Mouse (Mus musculus): ENCODE measurements around the gene Tmem119. TPM values are rescaled to one million over a fixed set of nuclear protein-coding genes. Genes with fewer than 3 reads are reported as not detected.

Tmem119 gene
- total RNA-seq, 2 experiments from 2014 or later, result 5.6 to 5.9 TPM

DNA sequence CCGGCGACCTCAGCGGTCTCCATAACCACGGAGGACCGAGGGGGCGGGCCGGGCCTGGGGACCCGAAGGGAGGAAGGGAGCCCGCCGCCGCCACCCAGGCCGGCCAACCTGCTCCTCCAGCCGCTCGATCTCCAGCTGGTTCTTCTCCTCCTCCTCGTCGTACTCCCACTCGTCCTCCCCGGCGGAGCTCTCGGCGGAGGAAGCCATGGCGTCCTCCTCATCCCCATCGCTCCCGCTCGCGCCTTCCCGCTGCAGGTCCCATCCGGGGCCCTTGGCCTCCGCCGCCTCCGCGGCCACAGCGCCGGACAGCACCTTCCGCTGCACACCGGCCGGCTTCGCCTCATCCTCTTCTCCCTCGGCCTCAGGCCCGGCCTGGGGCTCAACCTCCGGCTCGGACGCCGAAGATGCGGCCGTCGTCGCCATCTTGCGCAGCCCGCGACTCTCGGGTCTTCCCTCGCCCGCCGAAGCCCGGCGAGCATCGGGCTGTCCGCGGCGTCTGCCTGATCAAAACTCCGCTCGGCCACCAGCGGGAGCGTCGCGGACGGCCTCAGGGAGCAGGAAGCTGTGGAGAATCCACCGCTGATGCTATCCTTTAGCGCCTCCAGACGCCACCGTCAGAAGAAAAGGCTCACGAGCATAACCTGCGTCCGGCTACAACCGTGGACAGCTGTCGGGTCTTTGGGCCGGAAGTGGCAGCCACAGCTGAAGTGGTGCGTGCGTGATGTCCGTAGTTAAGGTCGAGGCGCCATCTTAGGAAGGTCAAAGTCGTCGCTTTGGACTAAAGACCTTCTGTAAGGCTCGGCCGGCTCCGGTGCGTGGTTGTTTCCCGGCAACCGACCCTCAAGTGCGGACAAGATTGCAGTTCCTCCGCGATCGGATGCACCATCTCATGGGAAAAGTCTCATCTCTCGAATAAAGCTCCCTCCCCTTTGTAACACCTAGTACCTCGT lies 28.8 kb downstream of the Tmem119 start:
- peak; percentile 85 to 94 for DNase-seq
- intact Hi-C loops (cut with DNase I), result loop anchor here (2.0 kb wide), 1 partner anchor 35 kb away; no protein-coding TSS in a partner anchor

DNA sequence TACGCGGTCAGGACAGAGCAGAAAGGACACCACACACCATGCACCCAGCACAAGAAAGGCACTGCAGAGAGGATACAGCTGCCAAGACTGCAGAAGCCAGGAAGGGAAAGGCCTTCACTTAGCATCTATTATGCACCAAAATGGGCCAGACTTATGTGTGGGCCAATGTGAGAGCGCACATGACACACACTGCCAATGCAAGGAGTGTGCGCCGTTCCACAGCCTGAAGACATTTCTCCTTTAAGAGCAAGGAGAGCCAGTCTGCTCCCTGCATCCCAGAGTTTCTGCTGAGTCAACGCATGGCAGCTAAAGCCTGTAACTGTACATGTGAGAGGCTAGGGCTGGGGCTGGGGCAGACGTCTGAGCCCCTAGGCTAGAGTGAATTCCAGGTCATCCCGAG lies 31.5 kb downstream of the Tmem119 start:
- no peak for DNase-seq
- intact Hi-C loops (cut with DNase I), result no loop called here

DNA sequence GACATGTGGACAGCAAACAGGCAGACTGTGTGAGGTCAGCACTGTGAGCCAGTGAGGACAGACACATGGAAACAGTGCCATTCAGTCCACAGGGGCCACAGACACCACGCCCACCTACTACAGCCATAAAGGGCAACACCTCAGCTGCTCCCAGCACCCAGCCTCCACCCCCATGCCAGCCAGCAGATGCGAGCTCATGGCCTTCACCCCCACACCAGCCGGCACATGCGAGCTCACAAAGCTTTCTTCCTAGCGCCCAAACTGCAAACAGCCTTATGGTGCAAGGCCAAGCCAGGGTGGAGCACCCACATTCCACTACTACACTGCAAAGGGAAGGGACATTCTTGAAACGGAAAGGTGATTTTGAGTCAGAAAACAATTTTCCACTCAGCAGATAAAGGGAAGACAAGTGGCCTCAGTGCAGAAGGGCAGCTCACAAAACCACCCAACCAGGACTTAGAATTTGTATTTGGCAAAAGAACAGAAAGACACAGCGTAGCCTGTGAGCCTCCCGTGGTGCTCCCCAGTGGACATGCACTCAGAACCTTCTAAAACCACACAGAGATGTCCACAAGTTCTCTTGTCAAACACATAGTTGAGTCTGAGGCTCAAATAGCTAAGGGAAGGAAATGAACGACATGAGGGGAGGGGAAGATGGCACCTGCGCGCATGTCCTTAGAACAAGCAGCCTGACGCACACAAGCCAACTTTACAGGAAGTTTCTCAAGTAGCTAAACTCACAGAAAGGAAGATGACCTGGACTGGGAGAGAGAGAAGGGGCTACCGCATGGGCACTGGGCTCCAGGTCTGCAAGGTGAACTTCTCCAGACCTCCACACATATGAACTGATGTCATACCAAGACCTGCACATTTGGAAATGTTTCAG lies 34.4 kb downstream of the Tmem119 start:
- intact Hi-C loops (cut with DNase I), result no loop called here
- no peak for DNase-seq

DNA sequence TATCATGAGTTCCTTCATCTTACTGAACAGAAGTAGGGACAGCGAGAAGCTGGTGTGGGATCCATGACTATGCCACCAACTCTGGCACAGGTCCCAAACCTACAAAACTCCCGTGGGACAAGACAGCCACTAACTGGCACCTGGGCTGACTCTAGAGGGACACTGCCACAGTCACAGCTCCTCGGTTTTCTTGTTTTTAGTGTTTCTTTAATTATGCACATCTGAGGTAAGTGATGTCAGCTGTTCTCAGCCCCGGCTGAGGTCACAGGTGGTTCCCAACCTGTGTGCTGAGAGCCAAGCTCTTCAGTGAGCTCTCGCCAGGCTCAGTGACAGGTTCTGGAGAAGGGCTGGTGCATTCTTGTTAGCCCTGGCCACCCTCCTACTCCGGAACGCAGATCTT lies 35.9 kb downstream of the Tmem119 start:
- intact Hi-C loops (cut with DNase I), result no loop called here
- no peak for DNase-seq

DNA sequence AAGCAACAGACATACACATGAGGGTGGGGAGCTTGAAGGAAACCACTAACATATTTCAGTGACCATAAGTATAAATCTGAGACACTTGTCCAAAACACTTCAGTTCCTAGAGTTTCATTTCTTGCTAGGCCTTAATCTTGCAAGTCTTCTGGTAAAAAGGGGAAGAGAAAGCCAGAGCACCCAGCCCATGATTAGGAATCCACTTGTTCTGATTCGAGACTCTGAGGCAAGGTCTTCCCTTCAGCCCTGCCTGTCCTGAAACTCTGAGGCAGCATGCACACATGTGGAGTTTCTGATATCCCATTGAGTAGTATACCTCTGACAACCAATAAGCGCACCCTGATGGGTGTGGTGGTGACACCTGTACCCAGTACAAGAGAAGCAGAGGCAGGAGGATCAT lies 38.7 kb downstream of the Tmem119 start:
- no peak for DNase-seq
- intact Hi-C loops (cut with DNase I), result no loop called here

DNA sequence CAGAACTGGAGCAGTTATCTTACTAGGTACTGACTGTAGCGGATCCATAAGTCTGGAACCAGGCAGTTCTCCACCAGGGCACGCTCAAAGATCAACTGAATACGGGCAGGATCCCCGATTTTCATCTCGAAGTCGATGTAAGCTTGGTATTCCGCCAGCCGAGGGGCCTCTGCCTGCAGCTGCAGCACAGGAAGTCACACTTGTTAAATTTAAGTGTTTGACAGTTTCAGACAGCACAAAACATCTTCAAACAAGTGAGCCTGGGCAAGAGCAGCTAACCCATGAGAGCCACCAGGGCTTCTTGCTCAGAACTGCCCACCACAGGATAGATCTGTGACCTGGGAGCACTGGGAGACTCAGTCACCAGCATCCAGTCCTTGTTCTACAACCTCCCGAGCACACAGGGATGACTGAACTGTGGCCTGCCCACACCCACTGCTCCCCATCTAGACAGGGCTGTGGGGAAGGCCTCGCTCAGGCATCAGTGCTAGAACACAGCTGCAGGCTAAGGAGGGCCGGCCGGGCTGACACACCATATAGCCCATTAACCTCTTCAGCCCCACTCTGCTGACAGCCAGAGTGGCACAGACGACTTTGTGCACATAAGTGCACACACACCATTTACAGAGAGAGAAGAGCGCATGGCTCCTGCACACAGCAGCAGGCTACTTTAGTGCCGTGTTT lies 44.8 kb downstream of the Tmem119 start:
- intact Hi-C loops (cut with DNase I), result no loop called here
- DNase-seq, result no peak

DNA sequence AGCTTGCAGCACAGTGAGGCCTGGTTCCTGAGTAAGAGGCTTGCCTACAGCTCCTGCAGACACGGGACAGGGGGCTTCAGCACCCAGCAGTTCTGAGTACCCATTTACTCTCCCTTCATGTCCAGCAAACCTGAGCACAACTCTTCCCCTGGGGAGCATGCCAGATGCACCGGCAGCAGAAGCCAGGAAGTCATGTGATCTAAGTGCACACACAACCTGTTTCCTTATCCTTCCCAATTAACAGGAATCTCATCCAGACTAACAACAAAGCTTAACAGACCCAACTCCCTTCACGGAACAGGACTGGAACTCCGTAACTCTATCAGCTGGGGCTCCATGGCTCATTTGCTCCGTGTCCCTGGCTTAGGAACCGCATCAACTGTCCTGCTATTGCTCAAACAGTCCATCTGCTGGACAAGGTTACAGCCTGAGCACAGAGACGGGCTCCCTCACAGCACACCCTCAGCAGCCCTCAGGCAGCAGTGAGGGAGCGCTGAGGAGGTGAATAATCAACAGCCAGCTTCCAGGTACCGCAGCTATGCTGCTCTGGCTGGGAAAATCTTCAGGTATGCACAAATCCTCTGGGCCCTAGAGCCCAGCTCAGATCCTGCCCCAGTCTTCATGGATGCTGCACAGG lies 48.7 kb downstream of the Tmem119 start:
- intact Hi-C loops (cut with DNase I), result no loop called here
- DNase-seq, result no peak

DNA sequence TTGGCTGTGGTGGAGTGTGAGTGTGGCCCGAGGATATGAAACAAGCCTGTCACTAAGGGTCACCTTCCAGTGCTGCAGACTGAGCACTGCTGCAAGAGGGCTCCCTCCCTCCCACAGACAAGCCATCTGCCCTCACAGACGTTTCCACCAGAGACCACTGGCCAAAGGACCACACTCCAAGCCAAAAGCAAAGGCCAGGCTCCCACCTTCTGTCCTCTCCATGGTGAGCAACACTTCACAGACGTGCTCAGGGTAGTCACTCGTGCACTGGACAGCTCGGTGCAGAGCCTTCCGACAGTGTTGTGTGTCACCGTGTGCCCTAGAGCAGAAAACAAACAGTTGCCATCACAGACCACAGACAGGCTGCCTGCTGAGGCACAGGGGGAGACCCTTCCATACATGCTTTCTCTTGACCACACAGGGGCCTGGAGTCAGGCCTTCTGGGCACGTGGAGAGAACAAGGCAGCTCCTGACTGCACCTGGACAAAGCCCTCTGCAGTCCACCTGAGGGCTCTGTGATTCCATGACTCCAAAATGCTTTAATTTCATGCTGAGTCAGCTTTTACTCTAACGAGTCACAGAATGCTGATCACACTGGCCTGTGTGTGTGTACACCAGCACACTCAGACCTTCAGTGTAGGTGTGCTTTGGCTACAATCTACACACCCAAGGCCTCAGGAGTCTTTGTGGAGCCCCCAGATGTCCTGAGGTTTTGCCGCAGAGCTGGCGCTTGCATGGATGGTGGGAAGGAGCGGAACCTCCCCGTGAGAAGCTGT lies 51.6 kb downstream of the Tmem119 start:
- intact Hi-C loops (cut with DNase I), result no loop called here

DNA sequence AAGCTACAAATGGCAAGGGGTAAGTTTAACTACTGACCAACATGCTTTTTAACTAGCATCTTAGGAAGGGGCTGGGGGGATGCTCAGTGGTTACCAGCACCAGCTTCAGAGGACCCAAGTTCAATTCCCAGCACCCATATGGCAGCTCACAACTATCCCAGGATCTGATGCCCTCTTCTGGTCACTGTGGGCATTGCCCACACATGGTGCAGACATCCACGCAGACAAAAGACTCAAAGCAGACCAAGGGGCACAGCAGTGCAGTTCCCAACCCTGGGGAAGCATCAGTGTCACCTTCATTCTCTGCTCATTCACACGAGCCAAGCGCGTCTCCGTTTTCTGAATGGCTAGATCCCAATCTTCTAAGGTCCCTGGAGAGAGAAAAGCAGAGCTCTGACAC lies 52.7 kb downstream of the Tmem119 start:
- DNase-seq, result no peak
- intact Hi-C loops (cut with DNase I), result no loop called here

More for the DNA sequence above, 51.6 kb downstream of the Tmem119 start:
- DNase-seq, result no peak

Other genes with a start within 250 kb of the Tmem119 start
- gene Cmklr1, start 150.1 kb downstream of the Tmem119 start, total RNA-seq (2021), result 10 to 100 TPM; 23.7 to 35.7 TPM
- not detected for gene 1700069L16Rik, start 75.7 kb downstream of the Tmem119 start, total RNA-seq (2021)
- 1 to 10 TPM; 7.2 to 8.1 TPM for gene Ficd, start 64.7 kb downstream of the Tmem119 start, total RNA-seq (2021)
- gene Sart3, start 28.0 kb downstream of the Tmem119 start, total RNA-seq (2021), result 10 to 100 TPM; 12.4 to 16.6 TPM
- 100 to 1,000 TPM; 164 to 172 TPM for gene Iscu, start 27.8 kb downstream of the Tmem119 start, total RNA-seq (2021)
- 1 to 10 TPM; 3.1 to 4.6 TPM for gene Selplg, start 32.1 kb upstream of the Tmem119 start, total RNA-seq (2021)
- 10 to 100 TPM; 34.3 to 37.5 TPM for gene Coro1c, start 108.2 kb upstream of the Tmem119 start, total RNA-seq (2021)
- gene Ssh1, start 193.4 kb upstream of the Tmem119 start, total RNA-seq (2021), result 10 to 100 TPM; 14.7 to 15.7 TPM
- gene Dao, start 203.2 kb upstream of the Tmem119 start, total RNA-seq (2021), result not detected